Comparison of ENCODE assay signal across 28 mouse cellular contexts in genomic region chr1:36352351-36352750, GRCm38 (mm10). TPM values are rescaled to one million over a fixed set of nuclear protein-coding genes. Genes with fewer than 3 reads are reported as not detected.
DNase-seq lines count a peak whose midpoint lies in the region; ATAC-seq lines count a peak whose summit lies in the region.
"Had no signal": no experiment of that assay in that cellular context is flagged by ENCODE, and none has a peak within 500 bp of the region (broad histone marks: within the 10 kb centered on the region; RNA-seq: fewer than 3 reads in every experiment).

No protein-coding gene starts in this region.

- H3K36me3 ChIP-seq in intestine, embryonic 16.5 days (ENCODE audit: control insufficient read depth, insufficient read depth, low read length) = peaks cover 30% of the 10 kb centered on the region

- no peak overlapping the region for H3K4me2 ChIP-seq in intestine, embryonic 16.5 days (ENCODE audit: low read depth, low read length)
- H3K4me2 ChIP-seq: embryonic facial prominence, embryonic 15.5 days; heart, embryonic 13.5 days; limb, embryonic 12.5 days; liver, embryonic 11.5 days; neural tube, embryonic 15.5 days had no signal

- no peak overlapping the region for H3K4me3 ChIP-seq in intestine, embryonic 16.5 days (ENCODE audit: low read length)
- H3K4me3 ChIP-seq: embryonic facial prominence, embryonic 15.5 days; heart, adult 2 months; heart, embryonic 13.5 days; limb, embryonic 12.5 days; neural tube, embryonic 15.5 days had no signal

- no peak overlapping the region for H3K9ac ChIP-seq in intestine, embryonic 16.5 days (ENCODE audit: low read depth, low read length)
- H3K9ac ChIP-seq: embryonic facial prominence, embryonic 15.5 days; heart, embryonic 13.5 days; limb, embryonic 12.5 days; liver, postnatal 0 days; neural tube, embryonic 15.5 days had no signal

- WGBS in intestine, embryonic 16.5 days = 83% methylated on average over 4 of the region's 4 CpGs

- peak; percentile 87 for ATAC-seq in frontal cortex, adult (ENCODE audit: low TSS enrichment)
- ATAC-seq in intestine, embryonic 16.5 days = no peak
- ATAC-seq: activated CD4-positive, CD25-positive, alpha-beta regulatory T cell, adult 4 months; forebrain, embryonic 14.5 days; hindbrain, postnatal 0 days; liver, postnatal 0 days; lung, postnatal 0 days had no signal

- no peaks in the 10 kb centered on the region for H3K4me1 ChIP-seq in intestine, embryonic 16.5 days (ENCODE audit: control insufficient read depth, insufficient read depth, low read length)
- H3K4me1 ChIP-seq: embryonic facial prominence, embryonic 15.5 days; heart, embryonic 13.5 days; limb, embryonic 12.5 days; neural tube, embryonic 15.5 days had no signal

- no peak for DNase-seq in frontal cortex, postnatal 25 days (ENCODE audit: low spot score in 2 of 2)
- peak; percentile 55 to 78 for DNase-seq in left cerebral cortex, adult 18-20 months (ENCODE audit: low spot score in 2 of 2)
- DNase-seq in left cerebral cortex, adult 11 months (ENCODE audit: low spot score) = no peak
- peak; percentile 17 for DNase-seq in right cerebral cortex, postnatal 25 days
- no peak for DNase-seq in right cerebral cortex, postnatal 14 days
- DNase-seq in telencephalon, adult 2 months (ENCODE audit: low read depth, low spot score) = peak; percentile 58
- DNase-seq: adrenal gland, adult 8-10 months; cerebellum, adult 18-20 months; gastrocnemius, postnatal 36 days; heart, adult 2 months; heart, postnatal 14 days; kidney, adult 18-20 months; liver, postnatal 0 days had no signal

- H3K9me3 ChIP-seq in intestine, embryonic 16.5 days (ENCODE audit: control insufficient read depth, low read length) = no peaks in the 10 kb centered on the region
- H3K9me3 ChIP-seq: embryonic facial prominence, embryonic 15.5 days; heart, embryonic 13.5 days; limb, embryonic 12.5 days; neural tube, embryonic 15.5 days had no signal

- H3K27me3 ChIP-seq in intestine, embryonic 16.5 days (replicated peaks; ENCODE audit: control insufficient read depth, insufficient read depth, low read length) = no peaks in the 10 kb centered on the region
- H3K27me3 ChIP-seq: embryonic facial prominence, embryonic 15.5 days; heart, embryonic 13.5 days; limb, embryonic 12.5 days; neural tube, embryonic 15.5 days had no signal

- H3K27ac ChIP-seq in intestine, embryonic 16.5 days (ENCODE audit: low read length) = no peak overlapping the region
- H3K27ac ChIP-seq: embryonic facial prominence, embryonic 15.5 days; heart, adult 2 months; heart, embryonic 13.5 days; hindbrain, postnatal 0 days; limb, embryonic 12.5 days; macrophage; neural tube, embryonic 15.5 days had no signal

RNA-seq across cellular contexts. Expression of gene Kansl3, which starts 16.6 kb away (rescaled TPM):
- 10 to 100 TPM; 76.6 TPM for total RNA-seq in left cerebral cortex, adult 18-20 months (2021)
- polyA plus RNA-seq in intestine, embryonic 16.5 days (2015; fragmentation: Nextera tagmentation; extraction: Ambion mirVana) = 33.3 and 33.8 TPM in 2 replicates

RNA-seq across cellular contexts. Expression of gene Fer1l5, which starts 19.7 kb away (rescaled TPM):
- total RNA-seq in left cerebral cortex, adult 18-20 months (2021) = not detected
- 0.50 and 0.66 TPM in 2 replicates for polyA plus RNA-seq in intestine, embryonic 16.5 days (2015; fragmentation: Nextera tagmentation; extraction: Ambion mirVana)
- total RNA-seq: gastrocnemius, adult 18-20 months; gastrocnemius, postnatal 36 days; heart, adult 2 months; heart, postnatal 14 days; hindbrain, postnatal 0 days had no signal
- polyA plus RNA-seq: large intestine, adult 2 months; macrophage; small intestine, adult 2 months had no signal

RNA-seq across cellular contexts. Expression of gene Arid5a, which starts 44.8 kb away (rescaled TPM):
- 10 to 100 TPM; 15.6 to 18.1 TPM for total RNA-seq in left cerebral cortex, adult 18-20 months (2021)
- 4.1 and 4.8 TPM in 2 replicates for polyA plus RNA-seq in intestine, embryonic 16.5 days (2015; fragmentation: Nextera tagmentation; extraction: Ambion mirVana)

Comparison
In these comparisons a context has a peak if more than half of its experiments do, and no peak if none do; other contexts are left out.
1. DNase-seq: peak in left cerebral cortex, adult 18-20 months (2 of 2), right cerebral cortex, postnatal 25 days (single experiment) and telencephalon, adult 2 months (single experiment); none in frontal cortex, postnatal 25 days (0 of 2), left cerebral cortex, adult 11 months (single experiment) and right cerebral cortex, postnatal 14 days (single experiment).